Mouse (Mus musculus) heart, embryonic 13.5 days (tissue): ENCODE measurements around the gene Trim43c. TPM values are rescaled to one million over a fixed set of nuclear protein-coding genes. Genes with fewer than 3 reads are reported as not detected.
"Not testable (repeated sequence)": the region's sequence is repeated elsewhere in the genome, so short reads cannot be mapped to it uniquely, and the experiment has no call there.

Source experiments
- ATAC-seq: fragments of 200-750 bp; cut with Nextera tagmentation; 2 replicates; pipeline ENCODE4 v1.8.0; 2017; ENCODE audit warnings: moderate TSS enrichment; ENCODE audit not compliant: insufficient number of reproducible peaks, low FRiP score, low TSS enrichment; ENCODE audit errors: extremely low read depth
- H3K27ac ChIP-seq: fragments of 300-500 bp; sonication (generic); replicated peaks from 2 replicates; pipeline ENCODE4 v1.5.1; 2015; ENCODE audit warnings: moderate library complexity, mild to moderate bottlenecking, inconsistent platforms
- H3K27me3 ChIP-seq: fragments of 300-500 bp; sonication (generic); replicated peaks from 2 replicates; pipeline ENCODE4 v1.6.1; 2015; ENCODE audit warnings: mild to moderate bottlenecking, inconsistent platforms
- H3K36me3 ChIP-seq: fragments of 300-500 bp; sonication (generic); 2 replicates; pipeline ENCODE4 v1.6.1; 2015; ENCODE audit warnings: mild to moderate bottlenecking, inconsistent platforms
- H3K4me1 ChIP-seq: fragments of 300-500 bp; sonication (generic); 2 replicates; pipeline ENCODE4 v1.6.1; 2015; ENCODE audit warnings: inconsistent platforms
- H3K4me2 ChIP-seq: fragments of 300-500 bp; sonication (generic); 2 replicates; pipeline ENCODE4 v1.6.1; 2015; ENCODE audit warnings: inconsistent platforms, mild to moderate bottlenecking, moderate library complexity
- H3K4me3 ChIP-seq: fragments of 300-500 bp; sonication (generic); 2 replicates; pipeline ENCODE4 v1.5.1; 2015; ENCODE audit warnings: moderate library complexity, mild to moderate bottlenecking, inconsistent platforms
- H3K9ac ChIP-seq: fragments of 300-500 bp; sonication (generic); 2 replicates; pipeline ENCODE4 v1.6.1; 2015; ENCODE audit warnings: inconsistent platforms, mild to moderate bottlenecking, moderate library complexity
- H3K9me3 ChIP-seq: fragments of 300-500 bp; sonication (generic); 2 replicates; pipeline ENCODE4 v1.6.1; 2016; ENCODE audit warnings: inconsistent platforms
- WGBS: fragments of 180-500 bp; shearing (Covaris S2); methylation state at CpG from one replicate; pipeline ENCODE4 v1.1.7; 2015; ENCODE audit warnings: mixed read lengths; 5-methylcytosine and 5-hydroxymethylcytosine counted together
- polyA plus RNA-seq: library from polyadenylated mRNA; unstranded; fragments of >200 nt; fragmentation: Nextera tagmentation; extraction: Ambion mirVana; gene quantifications from 2 replicates; pipeline ENCODE4 v1.2.1, GENCODE M21; 2015

Trim43c gene
- polyA plus RNA-seq = 0.08 and 0.33 TPM in 2 replicates

GRCm38 (mm10) chr9:88838864-88839263 is at the start of gene Trim43c:
Gene Trim43c, plus strand, starts transcription at chr9:88839164.
- H3K9me3 ChIP-seq, H3K9ac ChIP-seq, H3K4me1 ChIP-seq, H3K36me3 ChIP-seq, H3K4me2 ChIP-seq, ATAC-seq, H3K27ac ChIP-seq, H3K27me3 ChIP-seq, H3K4me3 ChIP-seq: not testable (repeated sequence)
- WGBS = 48% methylated on average over 2 of the region's 2 CpGs

- H3K4me3 ChIP-seq, H3K9ac ChIP-seq, H3K9me3 ChIP-seq, H3K4me1 ChIP-seq, H3K36me3 ChIP-seq, H3K27me3 ChIP-seq, ATAC-seq, H3K4me2 ChIP-seq, H3K27ac ChIP-seq: not testable (repeated sequence)
- 65% methylated on average over 7 of the region's 7 CpGs for WGBS
Observed at GRCm38 (mm10) chr9:88853072-88853471, 14.1 kb downstream of the Trim43c start.

GRCm38 (mm10) chr9:88858566-88859492 is 19.9 kb downstream of the Trim43c start:
- H3K9me3 ChIP-seq, H3K27me3 ChIP-seq, H3K4me1 ChIP-seq, H3K36me3 ChIP-seq: not testable (repeated sequence)
- peak; percentile 91 for ATAC-seq
- 1% methylated on average over 52 of the region's 52 CpGs for WGBS
- peak overlapping the region; percentile 69 for H3K27ac ChIP-seq
- peak overlapping the region; percentile 75 for H3K4me2 ChIP-seq
- peak overlapping the region; percentile 78 for H3K9ac ChIP-seq
- H3K4me3 ChIP-seq = peak overlapping the region; percentile 58

Other genes starting within 250 kb of the Trim43c start
- gene Mthfsl, start 118.9 kb upstream of the Trim43c start, polyA plus RNA-seq = 26.5 and 31.1 TPM in 2 replicates
- 0.23 and 0.74 TPM in 2 replicates for gene Bcl2a1d, start 107.2 kb upstream of the Trim43c start, polyA plus RNA-seq
- gene Bcl2a1a, start 117.7 kb downstream of the Trim43c start, polyA plus RNA-seq = 0.55 TPM in 1 of 2 replicates, not detected in the other